Mouse (Mus musculus): ENCODE data around the gene Olfr504. TPM values are rescaled to one million over a fixed set of nuclear protein-coding genes. Genes with fewer than 3 reads are reported as not detected.
"Not testable (repeated sequence)": the region's sequence is repeated elsewhere in the genome, so short reads cannot be mapped to it uniquely, and the experiment has no call there.

The Olfr504 gene
- polyA plus RNA-seq (2014; fragmentation: Nextera tagmentation; extraction: Ambion mirVana), result not detected in 2 replicates

GRCm38 (mm10) chr7:108565693-108566092 is at the start of gene Olfr504:
TSS of gene Olfr504 (minus strand) at chr7:108565793.
- Histone ChIP-seq H3K4me1 (ENCODE audit: control insufficient read depth, insufficient read depth, low read length) (no peaks in the 10 kb centered on the region), H3K27me3 (ENCODE audit: control insufficient read depth, insufficient read depth, low read length) (no peaks in the 10 kb centered on the region), H3K36me3 (ENCODE audit: control insufficient read depth, insufficient read depth, low read length) (no peaks in the 10 kb centered on the region), H3K4me3 (ENCODE audit: low read depth, low read length) (no peak within 1 kb of the TSS), H3K27ac (ENCODE audit: low read length) (no peak within 1 kb of the TSS), H3K9me3 (ENCODE audit: control insufficient read depth, low read depth, low read length) (no peaks in the 10 kb centered on the region), H3K9ac (replicated peaks; ENCODE audit: low read depth, low read length) (no peak within 1 kb of the TSS), H3K4me2 (replicated peaks; ENCODE audit: low read depth, low read length) (no peak within 1 kb of the TSS)
- no peak for ATAC-seq (ENCODE audit: insufficient number of reproducible peaks, insufficient read depth, low FRiP score, low read depth)
- WGBS, result 84% methylated on average over 1 of the region's 1 CpGs

DNA sequence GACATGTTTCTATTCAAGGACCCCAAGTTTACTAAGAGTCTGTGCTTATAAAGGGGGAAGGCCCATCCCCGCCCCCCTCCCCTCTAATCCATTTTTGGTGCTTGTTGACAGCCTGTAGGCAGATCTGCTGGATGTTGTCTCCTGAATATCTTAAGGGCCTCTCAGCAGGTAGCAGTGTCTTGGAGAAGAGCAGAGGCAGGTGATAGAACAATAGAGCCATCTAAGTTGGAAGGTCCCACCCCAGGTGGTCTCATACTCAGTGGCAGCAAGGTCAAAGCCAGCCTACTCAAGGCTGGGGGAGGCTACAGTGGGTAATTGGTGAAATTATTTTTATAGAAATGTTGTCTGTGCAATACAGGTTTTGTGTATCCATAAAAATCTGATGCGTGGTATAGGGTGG is 48.5 kb upstream of the Olfr504 start:
- Histone ChIP-seq H3K9ac (replicated peaks; ENCODE audit: low read depth, low read length) (no peak overlapping the region), H3K27me3 (ENCODE audit: control insufficient read depth, insufficient read depth, low read length) (no peaks in the 10 kb centered on the region), H3K4me3 (ENCODE audit: low read depth, low read length) (no peak overlapping the region), H3K4me2 (replicated peaks; ENCODE audit: low read depth, low read length) (no peak overlapping the region), H3K36me3 (ENCODE audit: control insufficient read depth, insufficient read depth, low read length) (no peaks in the 10 kb centered on the region), H3K27ac (ENCODE audit: low read length) (no peak overlapping the region), H3K4me1 (ENCODE audit: control insufficient read depth, insufficient read depth, low read length) (no peaks in the 10 kb centered on the region), H3K9me3 (ENCODE audit: control insufficient read depth, low read depth, low read length) (no peaks in the 10 kb centered on the region)
- WGBS, result 87% methylated on average over 2 of the region's 2 CpGs
- ATAC-seq (ENCODE audit: insufficient number of reproducible peaks, insufficient read depth, low FRiP score, low read depth), result no peak

DNA sequence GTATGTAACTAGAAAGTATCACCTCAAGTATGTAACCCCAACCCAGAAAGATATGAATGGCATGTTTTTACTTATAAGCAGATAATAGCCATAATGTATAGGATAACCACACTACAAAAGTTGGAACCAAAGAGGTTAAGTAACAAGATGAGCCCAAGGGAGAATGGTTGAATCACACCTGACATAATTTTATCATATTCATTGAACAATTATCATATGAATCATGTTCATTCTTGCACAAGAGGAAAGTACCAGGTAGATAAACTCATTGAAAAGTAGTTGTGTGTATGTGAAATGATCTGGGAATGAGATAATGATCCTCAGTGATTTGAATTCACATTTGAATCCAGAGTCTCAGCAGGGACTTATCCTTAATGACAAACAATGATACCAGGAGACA is 44.9 kb upstream of the Olfr504 start, which contains the start of gene Olfr506:
TSS of gene Olfr506 (plus strand) at position 301 of the 400 bp plus-strand sequence.
- Histone ChIP-seq H3K9ac (replicated peaks; ENCODE audit: low read depth, low read length) (no peak within 1 kb of the TSS), H3K36me3 (ENCODE audit: control insufficient read depth, insufficient read depth, low read length) (no peaks in the 10 kb centered on the region), H3K27me3 (ENCODE audit: control insufficient read depth, insufficient read depth, low read length) (no peaks in the 10 kb centered on the region), H3K4me3 (ENCODE audit: low read depth, low read length) (no peak within 1 kb of the TSS), H3K4me1 (ENCODE audit: control insufficient read depth, insufficient read depth, low read length) (no peaks in the 10 kb centered on the region), H3K27ac (ENCODE audit: low read length) (no peak within 1 kb of the TSS), H3K9me3 (ENCODE audit: control insufficient read depth, low read depth, low read length) (no peaks in the 10 kb centered on the region), H3K4me2 (replicated peaks; ENCODE audit: low read depth, low read length) (no peak within 1 kb of the TSS)
- no peak for ATAC-seq (ENCODE audit: insufficient number of reproducible peaks, insufficient read depth, low FRiP score, low read depth)

GRCm38 (mm10) chr7:108601916-108602315 is 36.3 kb upstream of the Olfr504 start:
- H3K4me2 ChIP-seq (replicated peaks; ENCODE audit: low read depth, low read length); H3K27me3 ChIP-seq (ENCODE audit: control insufficient read depth, insufficient read depth, low read length); H3K4me3 ChIP-seq (ENCODE audit: low read depth, low read length); ATAC-seq (ENCODE audit: insufficient number of reproducible peaks, insufficient read depth, low FRiP score, low read depth); H3K27ac ChIP-seq (ENCODE audit: low read length); H3K9ac ChIP-seq (replicated peaks; ENCODE audit: low read depth, low read length); H3K4me1 ChIP-seq (ENCODE audit: control insufficient read depth, insufficient read depth, low read length); H3K36me3 ChIP-seq (ENCODE audit: control insufficient read depth, insufficient read depth, low read length); H3K9me3 ChIP-seq (ENCODE audit: control insufficient read depth, low read depth, low read length): not testable (repeated sequence)
- 79% methylated on average over 3 of the region's 3 CpGs for WGBS

DNA sequence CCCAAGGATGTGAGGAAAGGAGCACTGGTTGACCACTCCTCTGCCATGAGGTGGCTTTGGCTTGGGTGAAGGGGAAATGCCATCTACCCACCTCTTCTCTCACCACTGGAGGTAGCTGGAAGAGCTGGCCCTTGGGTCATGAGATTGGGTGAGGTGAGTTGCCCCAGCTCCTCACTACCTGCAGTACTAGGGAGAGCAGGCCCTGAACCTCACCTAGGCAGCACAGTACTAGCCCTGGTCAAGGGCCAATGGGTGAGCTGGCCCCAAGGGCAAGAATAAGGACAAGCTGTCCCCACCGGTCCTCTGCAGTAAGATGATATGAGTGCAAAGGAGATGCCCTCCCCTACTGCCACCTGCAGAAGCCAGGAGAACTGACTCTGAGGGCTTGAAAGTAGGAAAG is 24.2 kb upstream of the Olfr504 start:
- no peaks in the 10 kb centered on the region for H3K27me3 ChIP-seq (ENCODE audit: control insufficient read depth, insufficient read depth, low read length)
- 94% methylated on average over 1 of the region's 1 CpGs for WGBS
- peak; percentile 56; the same call in 1 of the 2 replicates for ATAC-seq (ENCODE audit: insufficient number of reproducible peaks, insufficient read depth, low FRiP score, low read depth)

GRCm38 (mm10) chr7:108544227-108544626 is 21.4 kb downstream of the Olfr504 start, which contains the start of gene Olfr503:
TSS of gene Olfr503 (plus strand) at chr7:108544527.
- 33% methylated on average over 1 of the region's 1 CpGs for WGBS
- H3K4me1 ChIP-seq (ENCODE audit: control insufficient read depth, insufficient read depth, low read length); H3K36me3 ChIP-seq (ENCODE audit: control insufficient read depth, insufficient read depth, low read length); H3K9ac ChIP-seq (replicated peaks; ENCODE audit: low read depth, low read length); H3K9me3 ChIP-seq (ENCODE audit: control insufficient read depth, low read depth, low read length); H3K27me3 ChIP-seq (ENCODE audit: control insufficient read depth, insufficient read depth, low read length); H3K27ac ChIP-seq (ENCODE audit: low read length); H3K4me3 ChIP-seq (ENCODE audit: low read depth, low read length); ATAC-seq (ENCODE audit: insufficient number of reproducible peaks, insufficient read depth, low FRiP score, low read depth); H3K4me2 ChIP-seq (replicated peaks; ENCODE audit: low read depth, low read length): not testable (repeated sequence)

More for the DNA sequence above, 24.2 kb upstream of the Olfr504 start:
- Histone ChIP-seq H3K9me3 (ENCODE audit: control insufficient read depth, low read depth, low read length) (no peaks in the 10 kb centered on the region), H3K4me1 (ENCODE audit: control insufficient read depth, insufficient read depth, low read length) (no peaks in the 10 kb centered on the region), H3K4me3 (ENCODE audit: low read depth, low read length) (no peak overlapping the region), H3K4me2 (replicated peaks; ENCODE audit: low read depth, low read length) (no peak overlapping the region), H3K27ac (ENCODE audit: low read length) (no peak overlapping the region), H3K9ac (replicated peaks; ENCODE audit: low read depth, low read length) (no peak overlapping the region), H3K36me3 (ENCODE audit: control insufficient read depth, insufficient read depth, low read length) (no peaks in the 10 kb centered on the region)

DNA sequence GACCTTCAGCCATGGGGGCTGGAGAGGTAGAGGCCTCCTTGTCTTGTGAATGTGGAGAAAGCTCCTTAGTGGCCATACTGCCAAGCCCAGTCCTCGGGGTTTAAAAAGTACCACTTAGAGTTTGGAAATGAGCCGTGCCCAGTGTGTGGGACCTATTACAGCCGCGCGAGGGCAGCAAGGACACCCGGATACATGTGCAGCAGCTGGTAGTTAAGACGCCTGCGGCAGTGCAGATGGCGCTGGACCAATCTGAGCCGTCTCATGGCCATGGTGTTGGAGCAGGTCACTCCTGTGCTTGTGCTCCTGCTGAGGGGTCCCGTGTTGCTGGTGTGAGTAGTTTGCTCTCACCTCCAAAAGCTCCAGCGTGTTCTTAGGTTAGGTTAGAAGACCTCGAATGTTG is 23.2 kb downstream of the Olfr504 start:
- no peaks in the 10 kb centered on the region for H3K4me1 ChIP-seq (ENCODE audit: control insufficient read depth, insufficient read depth, low read length)
- WGBS, result 83% methylated on average over 13 of the region's 13 CpGs
- no peaks in the 10 kb centered on the region for H3K9me3 ChIP-seq (ENCODE audit: control insufficient read depth, low read depth, low read length)
- H3K4me2 ChIP-seq (replicated peaks; ENCODE audit: low read depth, low read length), result no peak overlapping the region
- no peak overlapping the region for H3K9ac ChIP-seq (replicated peaks; ENCODE audit: low read depth, low read length)
- no peaks in the 10 kb centered on the region for H3K27me3 ChIP-seq (ENCODE audit: control insufficient read depth, insufficient read depth, low read length)
- no peak overlapping the region for H3K27ac ChIP-seq (ENCODE audit: low read length)
- no peak for ATAC-seq (ENCODE audit: insufficient number of reproducible peaks, insufficient read depth, low FRiP score, low read depth)
- H3K36me3 ChIP-seq (ENCODE audit: control insufficient read depth, insufficient read depth, low read length), result no peaks in the 10 kb centered on the region
- H3K4me3 ChIP-seq (ENCODE audit: low read depth, low read length), result no peak overlapping the region

GRCm38 (mm10) chr7:108524965-108525364 is 40.6 kb downstream of the Olfr504 start, which contains the start of gene Olfr502:
TSS of gene Olfr502 (minus strand) at chr7:108525065.
- Histone ChIP-seq H3K4me1 (ENCODE audit: control insufficient read depth, insufficient read depth, low read length) (no peaks in the 10 kb centered on the region), H3K27ac (ENCODE audit: low read length) (no peak within 1 kb of the TSS), H3K4me3 (ENCODE audit: low read depth, low read length) (no peak within 1 kb of the TSS), H3K36me3 (ENCODE audit: control insufficient read depth, insufficient read depth, low read length) (no peaks in the 10 kb centered on the region), H3K9ac (replicated peaks; ENCODE audit: low read depth, low read length) (no peak within 1 kb of the TSS), H3K9me3 (ENCODE audit: control insufficient read depth, low read depth, low read length) (no peaks in the 10 kb centered on the region), H3K4me2 (replicated peaks; ENCODE audit: low read depth, low read length) (no peak within 1 kb of the TSS), H3K27me3 (ENCODE audit: control insufficient read depth, insufficient read depth, low read length) (no peaks in the 10 kb centered on the region)
- no peak for ATAC-seq (ENCODE audit: insufficient number of reproducible peaks, insufficient read depth, low FRiP score, low read depth)
- 79% methylated on average over 1 of the region's 1 CpGs for WGBS
